Mouse (Mus musculus) ES-Bruce4 (cell line): ENCODE results near the gene Gm42957.

Experiments used
- EP300 ChIP-seq: IDR thresholded peaks from 2 replicates; pipeline ENCODE4 v1.6.1; 2011; ENCODE audit warnings: low read depth, low read length; ENCODE audit not compliant: insufficient read depth
- POLR2A ChIP-seq: IDR thresholded peaks from one replicate; pipeline ENCODE4 v1.8.1; 2011; ENCODE audit warnings: low read length; ENCODE audit not compliant: insufficient read depth

DNA sequence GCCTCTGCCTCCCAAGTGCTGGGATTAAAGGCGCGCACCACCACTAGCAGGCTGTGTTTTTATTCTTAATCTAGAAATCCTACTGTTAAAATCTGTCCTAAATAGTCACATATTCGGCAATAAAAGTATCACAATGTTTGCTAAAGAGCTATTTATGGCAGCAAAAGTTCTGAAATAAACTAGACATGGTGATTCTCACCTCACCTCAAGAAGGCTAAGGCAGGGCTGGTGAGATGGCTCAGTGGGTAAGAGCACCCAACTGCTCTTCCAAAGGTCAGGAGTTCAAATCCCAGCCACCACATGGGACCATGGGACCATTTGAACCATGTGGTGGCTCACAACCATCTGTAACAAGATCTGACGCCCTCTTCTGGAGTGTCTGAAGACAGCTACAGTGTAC is 44.6 kb upstream of the Gm42957 start:
- TF ChIP-seq EP300 (no peak), POLR2A (no peak)
